Mouse (Mus musculus) G1E-ER4 (cell line): Measurements from ENCODE around the gene Insig2. TPM values are rescaled to one million over a fixed set of nuclear protein-coding genes. Genes with fewer than 3 reads are reported as not detected.

Experiments
- GATA1 ChIP-seq: IDR thresholded peaks from one replicate; pipeline ENCODE4 v1.8.0; 2012; ENCODE audit warnings: low read length, inconsistent platforms
- polyA plus RNA-seq: library from polyadenylated mRNA; stranded (reverse); fragments of >175 nt; gene quantifications from 2 replicates; pipeline ENCODE4 v1.2.3, GENCODE M21; 2012

Gene Insig2
- 7.0 and 12.5 TPM in 2 replicates for polyA plus RNA-seq

GRCm38 (mm10) chr1:121332485-121332884, at the start of gene Insig2:
Gene Insig2, minus strand, starts transcription at chr1:121332589.
- no peak for TF ChIP-seq GATA1

- no peak for TF ChIP-seq GATA1
Observed at GRCm38 (mm10) chr1:121381562-121381961, 49.2 kb upstream of the Insig2 start.

GRCm38 (mm10) chr1:121380033-121380432, 47.6 kb upstream of the Insig2 start:
- no peak for TF ChIP-seq GATA1

GRCm38 (mm10) chr1:121377901-121378300, 45.5 kb upstream of the Insig2 start:
- no peak for TF ChIP-seq GATA1

GRCm38 (mm10) chr1:121377410-121377809, 45.0 kb upstream of the Insig2 start:
- no peak for TF ChIP-seq GATA1

GRCm38 (mm10) chr1:121373631-121374030, 41.2 kb upstream of the Insig2 start:
- TF ChIP-seq GATA1 = no peak

- TF ChIP-seq GATA1 = no peak
Observed at GRCm38 (mm10) chr1:121372656-121373055, 40.3 kb upstream of the Insig2 start.

- no peak for TF ChIP-seq GATA1
Observed at GRCm38 (mm10) chr1:121371449-121371848, 39.1 kb upstream of the Insig2 start.

GRCm38 (mm10) chr1:121367257-121367656, 34.9 kb upstream of the Insig2 start:
- TF ChIP-seq GATA1 = no peak

GRCm38 (mm10) chr1:121360561-121360960, 28.2 kb upstream of the Insig2 start:
- TF ChIP-seq GATA1 = no peak

GRCm38 (mm10) chr1:121359680-121360079, 27.3 kb upstream of the Insig2 start:
- no peak for TF ChIP-seq GATA1

- no peak for TF ChIP-seq GATA1
Observed at GRCm38 (mm10) chr1:121353779-121354178, 21.4 kb upstream of the Insig2 start.

- no peak for TF ChIP-seq GATA1
Observed at GRCm38 (mm10) chr1:121351037-121351436, 18.6 kb upstream of the Insig2 start.

- no peak for TF ChIP-seq GATA1
Observed at GRCm38 (mm10) chr1:121350616-121351015, 18.2 kb upstream of the Insig2 start.

- no peak for TF ChIP-seq GATA1
Observed at GRCm38 (mm10) chr1:121348875-121349847, 16.8 kb upstream of the Insig2 start.

- no peak for TF ChIP-seq GATA1
Observed at GRCm38 (mm10) chr1:121343966-121344365, 11.6 kb upstream of the Insig2 start.

GRCm38 (mm10) chr1:121335789-121336188, 3.4 kb upstream of the Insig2 start:
- no peak for TF ChIP-seq GATA1
